ENCODE assay signal across 11 mouse cellular contexts in genomic region chr9:118632758-118633143, GRCm38 (mm10). TPM values are rescaled to one million over a fixed set of nuclear protein-coding genes. Genes with fewer than 3 reads are reported as not detected.
DNase-seq lines count a peak whose midpoint lies in the region; ATAC-seq and TF ChIP-seq lines count a peak whose summit lies in the region.
"Had no signal": no experiment of that assay in that cellular context is flagged by ENCODE, and none has a peak within 500 bp of the region (broad histone marks: within the 10 kb centered on the region; RNA-seq: fewer than 3 reads in every experiment).

No protein-coding gene starts in this region.

- peak; percentile 80 for ATAC-seq in granulocyte monocyte progenitor cell, adult 5-6 weeks (replicated peaks; ENCODE audit: poor library complexity, severe bottlenecking)

- DNase-seq in heart, adult 11 months = peak; percentile 94
- DNase-seq in heart, postnatal 25 days (ENCODE audit: low spot score) = no peak
- DNase-seq in 416B (ENCODE audit: low read depth) = peak; percentile 95
- no peak for DNase-seq in limb, embryonic 10.5 days (ENCODE audit: low spot score)
- no peak for DNase-seq in B cell, adult 2 months
- DNase-seq in left cerebral cortex, adult 18-20 months (ENCODE audit: low spot score in 2 of 2) = no peak
- no peak for DNase-seq in left cerebral cortex, adult 2 months (ENCODE audit: extremely low spot score in 1 of 2, low spot score in 2 of 2)
- DNase-seq: thymus, postnatal 36 days had no signal

- WGBS in limb, embryonic 10.5 days = 88% methylated on average over 14 of the region's 14 CpGs

- intact Hi-C loops in heart, postnatal 25 days (cut with DNase I) = no loop called here
- intact Hi-C loops in left cerebral cortex, adult 2 months (cut with DNase I) = no loop called here

- no peaks in the 10 kb centered on the region for H3K27me3 ChIP-seq in limb, embryonic 10.5 days (ENCODE audit: low read depth, poor library complexity, severe bottlenecking)

- no peak overlapping the region for H3K4me3 ChIP-seq in limb, embryonic 10.5 days
- H3K4me3 ChIP-seq in left cerebral cortex, adult 2 months = no peak overlapping the region
- H3K4me3 ChIP-seq: limb, embryonic 12.5 days; myocyte had no signal

- TF ChIP-seq CTCF in left cerebral cortex, adult 2 months (IDR thresholded peaks at IDR 0.05) = no peak

- no peaks in the 10 kb centered on the region for H3K9me3 ChIP-seq in limb, embryonic 10.5 days (replicated peaks)

- H3K4me1 ChIP-seq in limb, embryonic 10.5 days = peaks cover 23% of the 10 kb centered on the region

- H3K27ac ChIP-seq in limb, embryonic 10.5 days = peak overlapping the region; percentile 40; the same call in 1 of the 2 replicates
- no peak overlapping the region for H3K27ac ChIP-seq in left cerebral cortex, adult 2 months
- H3K27ac ChIP-seq: limb, embryonic 12.5 days had no signal

- peaks cover 56% of the 10 kb centered on the region for H3K36me3 ChIP-seq in limb, embryonic 10.5 days

RNA-seq across cellular contexts. Expression of gene Itga9, which starts 26.3 kb away (rescaled TPM):
- total RNA-seq in heart, postnatal 25 days (2021) = 10 to 100 TPM; 65.5 to 72.7 TPM
- total RNA-seq in granulocyte monocyte progenitor cell, adult 5-6 weeks (2014; fragmentation: Nextera tagmentation) = 0.19 TPM in 1 of 2 replicates, not detected in the other
- 0.13 and 0.26 TPM in 2 replicates for total RNA-seq in granulocyte monocyte progenitor cell, adult 5-6 weeks (2017)
- 8.8 and 9.3 TPM in 2 replicates for polyA plus RNA-seq in limb, embryonic 10.5 days (2016; fragmentation: Nextera tagmentation; extraction: Ambion mirVana)
- total RNA-seq in left cerebral cortex, adult 18-20 months (2021) = 1 to 10 TPM; 5.6 to 7.5 TPM
- total RNA-seq in left cerebral cortex, adult 2 months (2021) = 1 to 10 TPM; 8.2 to 8.3 TPM

Comparison
In these comparisons a context has a peak if more than half of its experiments do, and no peak if none do; other contexts are left out.
1. DNase-seq: peak in heart, adult 11 months (single experiment) and 416B (single experiment); none in heart, postnatal 25 days (single experiment), limb, embryonic 10.5 days (single experiment), B cell, adult 2 months (0 of 2), left cerebral cortex, adult 18-20 months (0 of 2) and left cerebral cortex, adult 2 months (0 of 2).
2. RNA of gene Itga9, which starts 26.3 kb away (total RNA-seq): 65.5 to 72.7 TPM in heart, postnatal 25 days; 8.2 to 8.3 TPM in left cerebral cortex, adult 2 months, 5.6 to 7.5 TPM in left cerebral cortex, adult 18-20 months and 0.13 to 0.26 TPM in granulocyte monocyte progenitor cell, adult 5-6 weeks; every median in the first group is over 4 times any median in the second.